Comparison of ENCODE assay signal across 25 mouse cellular contexts in genomic region chr17:28408251-28408918, GRCm38 (mm10). TPM values are rescaled to one million over a fixed set of nuclear protein-coding genes. Genes with fewer than 3 reads are reported as not detected.
DNase-seq lines count a peak whose midpoint lies in the region; ATAC-seq and TF ChIP-seq lines count a peak whose summit lies in the region.
"Had no signal": no experiment of that assay in that cellular context is flagged by ENCODE, and none has a peak within 500 bp of the region (broad histone marks: within the 10 kb centered on the region; RNA-seq: fewer than 3 reads in every experiment).

No protein-coding gene starts in this region.

- H3K27ac ChIP-seq in liver, embryonic 16.5 days (ENCODE audit: low read length) = peak overlapping the region; percentile 52
- no peak overlapping the region for H3K27ac ChIP-seq in MEL (ENCODE audit: control insufficient read depth, low read depth, low read length)
- H3K27ac ChIP-seq in intestine, postnatal 0 days (ENCODE audit: low read depth, low read length) = peak overlapping the region; percentile 66
- H3K27ac ChIP-seq: heart, embryonic 15.5 days; hindbrain, postnatal 0 days; kidney, embryonic 15.5 days; liver, embryonic 14.5 days; neural tube, embryonic 15.5 days had no signal

- no peak overlapping the region for H3K9ac ChIP-seq in liver, embryonic 16.5 days (ENCODE audit: low read depth, low read length)
- H3K9ac ChIP-seq in MEL (ENCODE audit: control insufficient read depth, low read depth, low read length, poor library complexity, severe bottlenecking) = no peak overlapping the region
- H3K9ac ChIP-seq in intestine, postnatal 0 days (ENCODE audit: low read depth, low read length) = no peak overlapping the region
- H3K9ac ChIP-seq: forebrain, embryonic 13.5 days; heart, embryonic 15.5 days; kidney, embryonic 15.5 days; liver, embryonic 14.5 days; midbrain, embryonic 12.5 days; neural tube, embryonic 15.5 days had no signal

- no peaks in the 10 kb centered on the region for H3K79me2 ChIP-seq in MEL (ENCODE audit: control insufficient read depth, insufficient read depth, low read length, poor library complexity)

- no peak for ATAC-seq in liver, embryonic 16.5 days (ENCODE audit: low read depth)
- ATAC-seq in intestine, postnatal 0 days = peak; percentile 81

- H3K4me3 ChIP-seq in liver, embryonic 16.5 days (ENCODE audit: low read depth, low read length) = no peak overlapping the region
- H3K4me3 ChIP-seq in MEL (ENCODE audit: control insufficient read depth in 1 of 2, insufficient read depth in 1 of 2, low read depth in 2 of 2, low read length in 2 of 2) = no peak overlapping the region
- H3K4me3 ChIP-seq in intestine, postnatal 0 days (ENCODE audit: low read depth, low read length) = no peak overlapping the region
- H3K4me3 ChIP-seq: forebrain, embryonic 13.5 days; gastrocnemius, adult 2 months; heart, embryonic 15.5 days; kidney, embryonic 15.5 days; midbrain, embryonic 12.5 days; neural tube, embryonic 15.5 days had no signal

- no peak for TF ChIP-seq EP300 in MEL (IDR thresholded peaks at IDR 0.05; ENCODE audit: low read depth in 1 of 2, low read length in 2 of 2)

- H3K4me1 ChIP-seq in liver, embryonic 16.5 days (ENCODE audit: control insufficient read depth, low read depth, low read length) = no peaks in the 10 kb centered on the region; the same call in 1 of the 2 replicates
- H3K4me1 ChIP-seq in MEL (ENCODE audit: control insufficient read depth in 1 of 2, insufficient read depth in 2 of 2, low read length in 2 of 2) = peaks cover 4 to 5% of the 10 kb centered on the region in 2 experiments
- H3K4me1 ChIP-seq in intestine, postnatal 0 days (replicated peaks; ENCODE audit: control insufficient read depth, insufficient read depth, low read length) = no peaks in the 10 kb centered on the region
- H3K4me1 ChIP-seq: forebrain, embryonic 13.5 days; kidney, embryonic 15.5 days; midbrain, embryonic 12.5 days; neural tube, embryonic 15.5 days had no signal

- no peaks in the 10 kb centered on the region for H3K9me3 ChIP-seq in liver, embryonic 16.5 days (replicated peaks; ENCODE audit: control insufficient read depth, low read length)
- H3K9me3 ChIP-seq in MEL (replicated peaks; ENCODE audit: insufficient read depth, low read length) = no peaks in the 10 kb centered on the region
- no peaks in the 10 kb centered on the region for H3K9me3 ChIP-seq in intestine, postnatal 0 days (ENCODE audit: control insufficient read depth)
- H3K9me3 ChIP-seq: forebrain, embryonic 13.5 days; G1E; heart, embryonic 15.5 days; kidney, embryonic 15.5 days; neural tube, embryonic 15.5 days had no signal

- peaks cover 12% of the 10 kb centered on the region for H3K36me3 ChIP-seq in liver, embryonic 16.5 days (ENCODE audit: control insufficient read depth, insufficient read depth)
- H3K36me3 ChIP-seq in MEL (ENCODE audit: control insufficient read depth in 1 of 2, insufficient read depth in 2 of 2, low read length in 2 of 2) = peaks cover 0 to 6% of the 10 kb centered on the region in 2 experiments; a peak in 3 of 4 replicates
- H3K36me3 ChIP-seq in intestine, postnatal 0 days (ENCODE audit: control insufficient read depth, insufficient read depth) = peaks cover 41% of the 10 kb centered on the region

- H3K27me3 ChIP-seq in liver, embryonic 16.5 days (ENCODE audit: control insufficient read depth, insufficient read depth, low read depth, low read length) = no peaks in the 10 kb centered on the region
- H3K27me3 ChIP-seq in MEL (ENCODE audit: control insufficient read depth in 1 of 2, insufficient read depth in 2 of 2, low read length in 2 of 2) = no peaks in the 10 kb centered on the region
- H3K27me3 ChIP-seq in intestine, postnatal 0 days (replicated peaks; ENCODE audit: control insufficient read depth, insufficient read depth, low read length) = no peaks in the 10 kb centered on the region
- H3K27me3 ChIP-seq: forebrain, embryonic 13.5 days; heart, embryonic 15.5 days; kidney, embryonic 15.5 days; midbrain, embryonic 12.5 days; neural tube, embryonic 15.5 days had no signal

- TF ChIP-seq POLR2A in MEL (IDR thresholded peaks at IDR 0.05; ENCODE audit: control insufficient read depth in 1 of 2, insufficient read depth in 1 of 2, low read depth in 1 of 2, low read length in 2 of 2, poor library complexity in 1 of 2) = no peak

- no peak for TF ChIP-seq CTCF in MEL (IDR thresholded peaks at IDR 0.05 in 2 of 3, conservative IDR thresholded peaks at IDR 0.05 in 1 of 3; ENCODE audit: control insufficient read depth in 1 of 3, insufficient read depth in 1 of 3, low read depth in 2 of 3, low read length in 3 of 3, poor library complexity in 1 of 3, severe bottlenecking in 1 of 3)
- TF ChIP-seq CTCF in intestine, postnatal 0 days (IDR thresholded peaks at IDR 0.05; ENCODE audit: low read depth) = 0 out of 2 replicates have a peak, but pooled peaks have one; percentile 1

- no peak for DNase-seq in liver
- peak; percentile 16 to 26 for DNase-seq in B cell, adult 2 months
- no peak for DNase-seq in MEL (ENCODE audit: low read depth, low spot score)
- no peak for DNase-seq in MN1 (ENCODE audit: low spot score)
- no peak for DNase-seq in left cerebral cortex, postnatal 36 days (ENCODE audit: low spot score in 2 of 2)
- DNase-seq: adrenal gland, postnatal 10 days; cerebellum, adult 8-10 months; gastrocnemius, adult 2 months; kidney, postnatal 36 days; layer of hippocampus, adult 9-11 months; left cerebral cortex, postnatal 4 days had no signal

- intact Hi-C loops in left cerebral cortex, postnatal 36 days (cut with DNase I) = no loop called here

- no peak overlapping the region for H3K4me2 ChIP-seq in liver, embryonic 16.5 days (ENCODE audit: low read depth, low read length)
- no peak overlapping the region for H3K4me2 ChIP-seq in intestine, postnatal 0 days (replicated peaks; ENCODE audit: low read depth)
- H3K4me2 ChIP-seq: forebrain, embryonic 13.5 days; heart, embryonic 15.5 days; kidney, embryonic 15.5 days; midbrain, embryonic 12.5 days; neural tube, embryonic 15.5 days had no signal

- TF ChIP-seq RAD21 in MEL (IDR thresholded peaks at IDR 0.05; ENCODE audit: low read depth, low read length) = no peak

- 55% methylated on average over 5 of the region's 5 CpGs for WGBS in liver, embryonic 16.5 days (ENCODE audit: insufficient replicate concordance)
- 34% methylated on average over 5 of the region's 5 CpGs for WGBS in intestine, postnatal 0 days

TF ChIP-seq in MEL, 35 proteins besides CTCF, POLR2A, EP300 and RAD21:
- 0 out of 2 replicates have a peak, but pooled peaks have one; percentile 18 for TF ChIP-seq ZNF384 (IDR thresholded peaks at IDR 0.05; ENCODE audit: low read depth, low read length)
- no peak for TF ChIP-seq ZC3H11A (IDR thresholded peaks at IDR 0.05; ENCODE audit: low read depth, low read length)

RNA-seq across cellular contexts. Expression of gene Tulp1, which starts 43.4 kb away (rescaled TPM):
- 0.46 TPM in 1 of 2 replicates, not detected in the other for polyA plus RNA-seq in liver, embryonic 16.5 days (2015; fragmentation: Nextera tagmentation; extraction: Ambion mirVana)
- total RNA-seq in MEL (2012; rRNA removed) = 0.23 and 0.49 TPM in 2 replicates
- polyA plus RNA-seq in MEL (2012; ENCODE audit: insufficient read depth in 1 of 2, insufficient read length in 2 of 2, low read depth in 1 of 2, low replicate concordance in 2 of 2, missing spikeins in 1 of 2) = 1 to 10 TPM in 1 of 2 experiments, not detected in 1; 2.4 TPM
- polyA plus RNA-seq in intestine, postnatal 0 days (2015; fragmentation: Nextera tagmentation; extraction: Ambion mirVana) = 1.2 and 1.4 TPM in 2 replicates
- total RNA-seq in left cerebral cortex, postnatal 36 days (2021) = not detected
- total RNA-seq: gastrocnemius, adult 2 months; hindbrain, postnatal 0 days; left cerebral cortex, adult 18-20 months; megakaryocyte, adult 5-6 weeks had no signal
- polyA plus RNA-seq: frontal cortex, adult 2 months; G1E had no signal

RNA-seq across cellular contexts. Expression of gene Tead3, which starts 57.8 kb away (rescaled TPM):
- polyA plus RNA-seq in liver, embryonic 16.5 days (2015; fragmentation: Nextera tagmentation; extraction: Ambion mirVana) = 0.50 and 0.52 TPM in 2 replicates
- 0.46 and 0.73 TPM in 2 replicates for total RNA-seq in MEL (2012; rRNA removed)
- 1 to 10 TPM in 1 of 2 experiments, not detected in 1; 4.1 TPM for polyA plus RNA-seq in MEL (2012; ENCODE audit: insufficient read depth in 1 of 2, insufficient read length in 2 of 2, low read depth in 1 of 2, low replicate concordance in 2 of 2, missing spikeins in 1 of 2)
- polyA plus RNA-seq in intestine, postnatal 0 days (2015; fragmentation: Nextera tagmentation; extraction: Ambion mirVana) = 5.8 and 6.2 TPM in 2 replicates
- 1 to 10 TPM; 2.4 to 2.8 TPM for total RNA-seq in left cerebral cortex, postnatal 36 days (2021)
- total RNA-seq: megakaryocyte, adult 5-6 weeks had no signal
- polyA plus RNA-seq: CD4-positive, CD25-positive, alpha-beta regulatory T cell, adult 4 months had no signal

Comparison
In these comparisons a context has a peak if more than half of its experiments do, and no peak if none do; other contexts are left out.
1. DNase-seq: peak in B cell, adult 2 months (2 of 2); none in liver (single experiment), MEL (single experiment), MN1 (single experiment) and left cerebral cortex, postnatal 36 days (0 of 2).